Mouse (Mus musculus) urinary bladder, postnatal 14 days (tissue): ENCODE data around the gene St3gal5.
A peak's percentile ranks its signal among the peaks of the same experiment; 100 is the strongest.

ENCODE experiments used
- DNase-seq: peaks from one replicate; pipeline ENCODE4 v3.0.0; 2021; ENCODE audit warnings: low spot score

St3gal5 gene

GRCm38 (mm10) chr6:72164321-72165275 is 67.2 kb downstream of the St3gal5 start:
- DNase-seq, result peak; percentile 85

GRCm38 (mm10) chr6:72165907-72166306 is 68.5 kb downstream of the St3gal5 start:
- DNase-seq, result no peak

GRCm38 (mm10) chr6:72171391-72171790 is 74.0 kb downstream of the St3gal5 start:
- DNase-seq, result no peak

- no peak for DNase-seq
These were observed 76.0 kb downstream of the St3gal5 start for GRCm38 (mm10) chr6:72173350-72173749.

GRCm38 (mm10) chr6:72175419-72175818 is 78.0 kb downstream of the St3gal5 start:
- DNase-seq, result no peak

- no peak for DNase-seq
These were observed 78.6 kb downstream of the St3gal5 start for GRCm38 (mm10) chr6:72176004-72176403.

GRCm38 (mm10) chr6:72177417-72177816 is 80.0 kb downstream of the St3gal5 start:
- DNase-seq, result no peak

- DNase-seq, result no peak
These were observed 81.6 kb downstream of the St3gal5 start for GRCm38 (mm10) chr6:72179006-72179405.

- DNase-seq, result no peak
These were observed 82.4 kb downstream of the St3gal5 start for GRCm38 (mm10) chr6:72179562-72180502.

- DNase-seq, result no peak
These were observed 87.2 kb downstream of the St3gal5 start for GRCm38 (mm10) chr6:72184576-72184975.

- DNase-seq, result peak; percentile 86
These were observed 88.6 kb downstream of the St3gal5 start for GRCm38 (mm10) chr6:72185893-72186490.

GRCm38 (mm10) chr6:72186809-72187208 is 89.4 kb downstream of the St3gal5 start:
- DNase-seq, result no peak

- DNase-seq, result peak; percentile 70
These were observed 91.9 kb downstream of the St3gal5 start for GRCm38 (mm10) chr6:72189061-72189863.

- no peak for DNase-seq
These were observed 92.7 kb downstream of the St3gal5 start for GRCm38 (mm10) chr6:72190120-72190519.

GRCm38 (mm10) chr6:72190577-72190976 is 93.2 kb downstream of the St3gal5 start:
- DNase-seq, result no peak

- DNase-seq, result no peak
These were observed 99.3 kb downstream of the St3gal5 start for GRCm38 (mm10) chr6:72196660-72197059.

- no peak for DNase-seq
These were observed 100.1 kb downstream of the St3gal5 start for GRCm38 (mm10) chr6:72197515-72197914.

GRCm38 (mm10) chr6:72200595-72201256 is 103.3 kb downstream of the St3gal5 start:
- peak; percentile 40 for DNase-seq

- DNase-seq, result no peak
These were observed 105.3 kb downstream of the St3gal5 start for GRCm38 (mm10) chr6:72202732-72203131.

GRCm38 (mm10) chr6:72203279-72203678 is 105.9 kb downstream of the St3gal5 start:
- no peak for DNase-seq
